Mouse (Mus musculus) liver, adult 2 months (tissue): ENCODE data around the gene Psmb9.

Source experiments
- CTCF ChIP-seq: fragments of 200-500 bp; IDR thresholded peaks from 2 replicates; pipeline ENCODE4 v1.5.1; 2011; ENCODE audit warnings: low read depth, low read length, control low read depth
- POLR2A ChIP-seq: fragments of 200-500 bp; IDR thresholded peaks from 2 replicates; pipeline ENCODE4 v1.6.1; 2011; ENCODE audit warnings: low read length, control low read depth; ENCODE audit not compliant: insufficient read depth; ENCODE audit errors: extremely low read depth

- TF ChIP-seq CTCF (no peak), POLR2A (no peak)
These were observed 8.9 kb upstream of the Psmb9 start for GRCm38 (mm10) chr17:34196491-34196890.
